Mouse (Mus musculus): Measurements from ENCODE around the gene St6gal1. TPM values are rescaled to one million over a fixed set of nuclear protein-coding genes. Genes with fewer than 3 reads are reported as not detected.

The St6gal1 gene
- polyA plus RNA-seq, 1 experiment from 2014 or later, result 25.9 TPM

GRCm38 (mm10) chr16:23374068-23374467 is 149.5 kb downstream of the St6gal1 start:
- Histone ChIP-seq H3K36me3 (ENCODE audit: insufficient read depth, low read length) (no peaks in the 10 kb centered on the region), H3K27me3 (ENCODE audit: insufficient read depth, low read length) (no peaks in the 10 kb centered on the region), H3K9me3 (ENCODE audit: low read length) (no peaks in the 10 kb centered on the region), H3K4me2 (replicated peaks; ENCODE audit: low read depth, low read length) (no peak overlapping the region), H3K9ac (replicated peaks; ENCODE audit: low read length) (no peak overlapping the region), H3K27ac (ENCODE audit: low read length) (no peak overlapping the region), H3K4me3 (ENCODE audit: low read length) (no peak overlapping the region), H3K4me1 (ENCODE audit: insufficient read depth, low read length) (no peaks in the 10 kb centered on the region)
- ATAC-seq (ENCODE audit: low FRiP score, low TSS enrichment), result no peak
- 92% methylated on average over 4 of the region's 4 CpGs for WGBS

GRCm38 (mm10) chr16:23374938-23375337 is 150.4 kb downstream of the St6gal1 start:
- 76% methylated on average over 5 of the region's 5 CpGs for WGBS
- Histone ChIP-seq H3K4me1 (ENCODE audit: insufficient read depth, low read length) (no peaks in the 10 kb centered on the region), H3K9ac (replicated peaks; ENCODE audit: low read length) (no peak overlapping the region), H3K36me3 (ENCODE audit: insufficient read depth, low read length) (no peaks in the 10 kb centered on the region), H3K27ac (ENCODE audit: low read length) (no peak overlapping the region), H3K4me3 (ENCODE audit: low read length) (no peak overlapping the region), H3K4me2 (replicated peaks; ENCODE audit: low read depth, low read length) (no peak overlapping the region), H3K9me3 (ENCODE audit: low read length) (no peaks in the 10 kb centered on the region), H3K27me3 (ENCODE audit: insufficient read depth, low read length) (no peaks in the 10 kb centered on the region)
- ATAC-seq (ENCODE audit: low FRiP score, low TSS enrichment), result no peak

- Histone ChIP-seq H3K27me3 (ENCODE audit: insufficient read depth, low read length) (no peaks in the 10 kb centered on the region), H3K36me3 (ENCODE audit: insufficient read depth, low read length) (no peaks in the 10 kb centered on the region), H3K27ac (ENCODE audit: low read length) (no peak overlapping the region), H3K9ac (replicated peaks; ENCODE audit: low read length) (no peak overlapping the region), H3K4me1 (ENCODE audit: insufficient read depth, low read length) (no peaks in the 10 kb centered on the region), H3K4me2 (replicated peaks; ENCODE audit: low read depth, low read length) (no peak overlapping the region), H3K9me3 (ENCODE audit: low read length) (no peaks in the 10 kb centered on the region), H3K4me3 (ENCODE audit: low read length) (no peak overlapping the region)
- no peak for ATAC-seq (ENCODE audit: low FRiP score, low TSS enrichment)
- 59% methylated on average over 10 of the region's 10 CpGs for WGBS
Observed at GRCm38 (mm10) chr16:23376189-23376588, 151.6 kb downstream of the St6gal1 start.

GRCm38 (mm10) chr16:23379536-23380230 is 155.1 kb downstream of the St6gal1 start:
- Histone ChIP-seq H3K4me2 (replicated peaks; ENCODE audit: low read depth, low read length) (no peak overlapping the region), H3K9me3 (ENCODE audit: low read length) (no peaks in the 10 kb centered on the region), H3K4me3 (ENCODE audit: low read length) (no peak overlapping the region), H3K27me3 (ENCODE audit: insufficient read depth, low read length) (no peaks in the 10 kb centered on the region), H3K36me3 (ENCODE audit: insufficient read depth, low read length) (no peaks in the 10 kb centered on the region), H3K4me1 (ENCODE audit: insufficient read depth, low read length) (no peaks in the 10 kb centered on the region), H3K9ac (replicated peaks; ENCODE audit: low read length) (no peak overlapping the region), H3K27ac (ENCODE audit: low read length) (no peak overlapping the region)
- WGBS, result 82% methylated on average over 3 of the region's 3 CpGs
- ATAC-seq (ENCODE audit: low FRiP score, low TSS enrichment), result no peak

GRCm38 (mm10) chr16:23384304-23384703 is 159.8 kb downstream of the St6gal1 start:
- H3K9ac ChIP-seq (replicated peaks; ENCODE audit: low read length), result no peak overlapping the region
- H3K27me3 ChIP-seq (ENCODE audit: insufficient read depth, low read length), result no peaks in the 10 kb centered on the region
- no peak overlapping the region for H3K4me3 ChIP-seq (ENCODE audit: low read length)
- H3K27ac ChIP-seq (ENCODE audit: low read length), result no peak overlapping the region
- no peak for ATAC-seq (ENCODE audit: low FRiP score, low TSS enrichment)
- no peaks in the 10 kb centered on the region for H3K4me1 ChIP-seq (ENCODE audit: insufficient read depth, low read length)
- peaks cover 5% of the 10 kb centered on the region; the same call in 1 of the 2 replicates for H3K9me3 ChIP-seq (ENCODE audit: low read length)
- no peaks in the 10 kb centered on the region for H3K36me3 ChIP-seq (ENCODE audit: insufficient read depth, low read length)
- no peak overlapping the region for H3K4me2 ChIP-seq (replicated peaks; ENCODE audit: low read depth, low read length)

- no peak for ATAC-seq (ENCODE audit: low FRiP score, low TSS enrichment)
Observed at GRCm38 (mm10) chr16:23397931-23398330, 173.4 kb downstream of the St6gal1 start.

GRCm38 (mm10) chr16:23401463-23401862 is 176.9 kb downstream of the St6gal1 start:
- H3K36me3 ChIP-seq (ENCODE audit: insufficient read depth, low read length), result no peaks in the 10 kb centered on the region
- WGBS, result 14% methylated on average over 4 of the region's 4 CpGs
- no peak overlapping the region for H3K4me3 ChIP-seq (ENCODE audit: low read length)
- H3K27me3 ChIP-seq (ENCODE audit: insufficient read depth, low read length), result no peaks in the 10 kb centered on the region
- peaks cover 16% of the 10 kb centered on the region for H3K4me1 ChIP-seq (ENCODE audit: insufficient read depth, low read length)
- no peak overlapping the region for H3K4me2 ChIP-seq (replicated peaks; ENCODE audit: low read depth, low read length)
- 0 out of 2 replicates have a peak, but pooled peaks have one; percentile 46 for ATAC-seq (ENCODE audit: low FRiP score, low TSS enrichment)
- no peak overlapping the region for H3K9ac ChIP-seq (replicated peaks; ENCODE audit: low read length)
- H3K27ac ChIP-seq (ENCODE audit: low read length), result no peak overlapping the region
- no peaks in the 10 kb centered on the region for H3K9me3 ChIP-seq (ENCODE audit: low read length)

More at GRCm38 (mm10) chr16:23397931-23398330, 173.4 kb downstream of the St6gal1 start:
- Histone ChIP-seq H3K27ac (ENCODE audit: low read length) (no peak overlapping the region), H3K9me3 (ENCODE audit: low read length) (no peaks in the 10 kb centered on the region), H3K36me3 (ENCODE audit: insufficient read depth, low read length) (no peaks in the 10 kb centered on the region), H3K4me2 (replicated peaks; ENCODE audit: low read depth, low read length) (no peak overlapping the region), H3K4me3 (ENCODE audit: low read length) (no peak overlapping the region), H3K9ac (replicated peaks; ENCODE audit: low read length) (no peak overlapping the region), H3K27me3 (ENCODE audit: insufficient read depth, low read length) (no peaks in the 10 kb centered on the region), H3K4me1 (ENCODE audit: insufficient read depth, low read length) (peaks cover 11% of the 10 kb centered on the region; the same call in 1 of the 2 replicates)
- WGBS, result 94% methylated on average over 5 of the region's 5 CpGs

- Histone ChIP-seq H3K9me3 (ENCODE audit: low read length) (no peaks in the 10 kb centered on the region), H3K4me1 (ENCODE audit: insufficient read depth, low read length) (peaks cover 16% of the 10 kb centered on the region), H3K27me3 (ENCODE audit: insufficient read depth, low read length) (no peaks in the 10 kb centered on the region), H3K27ac (ENCODE audit: low read length) (no peak overlapping the region), H3K36me3 (ENCODE audit: insufficient read depth, low read length) (no peaks in the 10 kb centered on the region), H3K9ac (replicated peaks; ENCODE audit: low read length) (no peak overlapping the region), H3K4me2 (replicated peaks; ENCODE audit: low read depth, low read length) (no peak overlapping the region), H3K4me3 (ENCODE audit: low read length) (no peak overlapping the region)
- 36% methylated on average over 3 of the region's 3 CpGs for WGBS
- ATAC-seq (ENCODE audit: low FRiP score, low TSS enrichment), result 0 out of 2 replicates have a peak, but pooled peaks have one; percentile 52
Observed at GRCm38 (mm10) chr16:23401959-23402358, 177.4 kb downstream of the St6gal1 start.

- no peak overlapping the region for H3K4me3 ChIP-seq (ENCODE audit: low read length)
- no peaks in the 10 kb centered on the region for H3K9me3 ChIP-seq (ENCODE audit: low read length)
- H3K36me3 ChIP-seq (ENCODE audit: insufficient read depth, low read length), result no peaks in the 10 kb centered on the region
- no peaks in the 10 kb centered on the region for H3K27me3 ChIP-seq (ENCODE audit: insufficient read depth, low read length)
- no peak overlapping the region for H3K4me2 ChIP-seq (replicated peaks; ENCODE audit: low read depth, low read length)
- WGBS, result 44% methylated on average over 8 of the region's 8 CpGs
- H3K9ac ChIP-seq (replicated peaks; ENCODE audit: low read length), result no peak overlapping the region
- ATAC-seq (ENCODE audit: low FRiP score, low TSS enrichment), result peak; percentile 49; the same call in 1 of the 2 replicates
- H3K4me1 ChIP-seq (ENCODE audit: insufficient read depth, low read length), result peaks cover 16% of the 10 kb centered on the region
- H3K27ac ChIP-seq (ENCODE audit: low read length), result no peak overlapping the region
Observed at GRCm38 (mm10) chr16:23403008-23403755, 178.6 kb downstream of the St6gal1 start.
